Mouse (Mus musculus): ENCODE results near the gene Sde2. TPM values are rescaled to one million over a fixed set of nuclear protein-coding genes. Genes with fewer than 3 reads are reported as not detected.
A peak's percentile ranks its signal among the peaks of the same experiment; 100 is the strongest.

The Sde2 gene
- total RNA-seq (2015; ENCODE audit: low replicate concordance) (21.3 and 23.9 TPM in 2 replicates), total RNA-seq (2017; ENCODE audit: low replicate concordance) (29.9 and 35.2 TPM in 2 replicates)

- ATAC-seq (replicated peaks; ENCODE audit: low FRiP score, poor library complexity, severe bottlenecking), result peak; percentile 84
These were observed at the start of gene Sde2 for GRCm38 (mm10) chr1:180850316-180851270. Sde2 (plus strand) TSS chr1:180851127.

GRCm38 (mm10) chr1:180801466-180801994, 49.4 kb upstream of the Sde2 start:
- no peak for ATAC-seq (replicated peaks; ENCODE audit: low FRiP score, poor library complexity, severe bottlenecking)

GRCm38 (mm10) chr1:180803881-180804280, 47.0 kb upstream of the Sde2 start:
- ATAC-seq (replicated peaks; ENCODE audit: low FRiP score, poor library complexity, severe bottlenecking), result no peak

- no peak for ATAC-seq (replicated peaks; ENCODE audit: low FRiP score, poor library complexity, severe bottlenecking)
These were observed 42.1 kb upstream of the Sde2 start for GRCm38 (mm10) chr1:180808831-180809230.

GRCm38 (mm10) chr1:180810976-180811375, 40.0 kb upstream of the Sde2 start:
- ATAC-seq (replicated peaks; ENCODE audit: low FRiP score, poor library complexity, severe bottlenecking), result no peak

GRCm38 (mm10) chr1:180811596-180812462, 39.1 kb upstream of the Sde2 start:
- no peak for ATAC-seq (replicated peaks; ENCODE audit: low FRiP score, poor library complexity, severe bottlenecking)

- ATAC-seq (replicated peaks; ENCODE audit: low FRiP score, poor library complexity, severe bottlenecking), result peak; percentile 10; the same call in 1 of the 2 replicates
These were observed 38.2 kb upstream of the Sde2 start for GRCm38 (mm10) chr1:180812463-180813408.

- ATAC-seq (replicated peaks; ENCODE audit: low FRiP score, poor library complexity, severe bottlenecking), result peak; percentile 77
These were observed 37.5 kb upstream of the Sde2 start for GRCm38 (mm10) chr1:180813409-180813884.

- ATAC-seq (replicated peaks; ENCODE audit: low FRiP score, poor library complexity, severe bottlenecking), result peak; percentile 55
These were observed 36.8 kb upstream of the Sde2 start, which contains the start of gene H3f3a for GRCm38 (mm10) chr1:180813885-180814740. H3f3a (minus strand) TSS chr1:180813943.

- ATAC-seq (replicated peaks; ENCODE audit: low FRiP score, poor library complexity, severe bottlenecking), result no peak
These were observed 35.4 kb upstream of the Sde2 start for GRCm38 (mm10) chr1:180815371-180816024.

GRCm38 (mm10) chr1:180818000-180818399, 32.9 kb upstream of the Sde2 start:
- ATAC-seq (replicated peaks; ENCODE audit: low FRiP score, poor library complexity, severe bottlenecking), result peak; percentile 75

- peak; percentile 70 for ATAC-seq (replicated peaks; ENCODE audit: low FRiP score, poor library complexity, severe bottlenecking)
These were observed 29.8 kb upstream of the Sde2 start for GRCm38 (mm10) chr1:180821101-180821500.

GRCm38 (mm10) chr1:180822276-180822675, 28.7 kb upstream of the Sde2 start:
- no peak for ATAC-seq (replicated peaks; ENCODE audit: low FRiP score, poor library complexity, severe bottlenecking)

- no peak for ATAC-seq (replicated peaks; ENCODE audit: low FRiP score, poor library complexity, severe bottlenecking)
These were observed 27.2 kb upstream of the Sde2 start for GRCm38 (mm10) chr1:180823716-180824115.

GRCm38 (mm10) chr1:180824721-180825120, 26.2 kb upstream of the Sde2 start:
- no peak for ATAC-seq (replicated peaks; ENCODE audit: low FRiP score, poor library complexity, severe bottlenecking)

- no peak for ATAC-seq (replicated peaks; ENCODE audit: low FRiP score, poor library complexity, severe bottlenecking)
These were observed 24.3 kb upstream of the Sde2 start for GRCm38 (mm10) chr1:180826634-180827033.

GRCm38 (mm10) chr1:180829775-180830174, 21.2 kb upstream of the Sde2 start:
- ATAC-seq (replicated peaks; ENCODE audit: low FRiP score, poor library complexity, severe bottlenecking), result peak; percentile 74

Measured in erythroid progenitor cell, adult 5-6 weeks (primary cell).